Mouse (Mus musculus) spleen, postnatal 14 days (tissue): Measurements from ENCODE around the gene Arid4b.
"Not testable (repeated sequence)": the region's sequence is repeated elsewhere in the genome, so short reads cannot be mapped to it uniquely, and the experiment has no call there.

Experiments
- DNase-seq, 2 experiments: peaks; one replicate each; pipeline ENCODE4 v3.0.0; 2021 to 2022; ENCODE audit warnings: low spot score in 2 of 2

Arid4b gene

DNA sequence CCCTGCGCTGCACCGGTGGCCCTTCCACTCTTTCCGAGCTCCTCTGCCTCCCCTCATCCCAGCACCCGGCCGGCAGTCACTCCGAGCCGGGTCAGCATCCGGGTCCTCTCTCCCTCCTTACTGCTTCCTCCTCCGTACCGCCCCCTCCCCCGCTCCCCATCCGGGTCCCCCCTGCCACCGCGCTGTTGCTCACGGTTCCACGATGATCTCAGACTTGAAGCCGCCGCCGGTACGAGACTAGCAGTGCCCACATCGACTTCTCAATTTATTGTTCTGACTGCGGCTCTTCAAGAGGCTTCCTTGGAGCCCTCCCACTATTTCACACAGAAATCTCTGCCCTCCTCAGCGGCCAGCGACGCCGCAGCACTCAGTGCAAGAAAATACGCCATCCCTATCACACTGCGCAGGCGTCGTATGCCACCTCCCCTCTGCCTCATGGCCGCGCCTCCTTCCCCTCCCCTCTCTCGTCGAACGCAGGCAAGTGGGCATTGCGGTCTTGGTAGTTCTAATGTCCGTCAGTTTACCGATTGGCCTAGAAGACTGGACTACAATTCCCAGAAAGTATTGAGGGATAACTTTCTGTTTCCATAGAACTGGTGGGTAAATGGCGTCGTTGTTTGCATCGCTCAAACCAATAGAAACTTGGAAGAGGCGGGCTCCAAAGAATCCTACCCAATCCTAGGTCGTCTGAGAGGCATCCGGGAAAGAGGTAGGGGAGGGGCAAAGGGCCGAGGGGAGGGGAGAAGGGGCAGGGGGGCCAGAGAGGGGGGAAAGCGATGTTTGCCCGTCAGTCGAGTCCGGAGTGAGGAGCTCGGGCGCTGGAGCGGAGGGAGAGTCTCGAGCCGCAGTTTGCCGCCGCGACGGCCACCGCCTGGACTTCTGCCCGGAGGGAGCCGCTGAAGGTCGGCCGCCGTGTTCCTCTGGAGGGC, at the start of gene Arid4b, which contains the start of gene Ggps1:
Gene Arid4b (plus strand): TSS at position 220 of the 929 bp plus-strand sequence.
Gene Ggps1 (minus strand): TSS at position 476 of the 929 bp plus-strand sequence.
- peak; percentile 85 to 90 for DNase-seq

GRCm38 (mm10) chr13:14014001-14014400, 49.0 kb upstream of the Arid4b start:
- no peak for DNase-seq

DNA sequence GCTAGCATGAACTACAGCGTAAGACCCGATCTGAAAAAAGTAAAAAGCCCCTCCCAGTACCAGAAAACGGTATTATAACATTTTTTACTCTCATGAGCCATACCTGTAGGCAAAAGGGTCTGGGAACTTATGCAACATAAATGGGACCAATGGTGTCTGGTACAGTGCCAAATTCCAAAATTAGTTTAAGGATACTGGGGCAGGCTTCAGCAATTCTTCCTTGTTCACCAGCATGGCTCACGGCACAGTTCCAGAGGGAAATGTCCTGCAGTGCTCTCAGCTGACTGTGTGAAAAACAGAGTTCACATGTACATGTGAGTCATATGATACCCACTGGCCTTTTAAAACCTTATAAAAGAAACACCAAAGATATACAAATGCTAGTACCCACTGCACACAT, 48.5 kb upstream of the Arid4b start:
- no peak for DNase-seq

- DNase-seq: no peak
These were observed 47.4 kb upstream of the Arid4b start for GRCm38 (mm10) chr13:14015609-14016008.

DNA sequence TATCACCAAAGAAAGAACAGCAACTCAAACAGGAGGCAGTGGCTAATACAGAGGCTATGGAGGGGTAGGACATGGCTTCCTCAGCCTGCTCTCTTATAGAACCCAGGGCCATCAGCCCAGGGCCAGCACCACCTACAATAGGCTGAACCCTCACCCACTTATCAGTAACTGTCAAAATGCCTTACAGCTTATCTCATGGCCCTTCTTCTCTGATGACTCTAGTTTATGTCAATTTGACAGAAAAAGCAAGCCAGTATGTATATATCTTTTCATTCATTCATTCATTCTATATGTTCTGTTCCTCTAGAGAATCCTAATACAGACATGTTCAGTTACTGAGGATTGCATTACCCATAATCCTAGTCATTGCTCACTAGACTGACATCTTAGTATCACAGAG, 44.7 kb upstream of the Arid4b start:
- no peak for DNase-seq

GRCm38 (mm10) chr13:14018852-14019251, 44.2 kb upstream of the Arid4b start:
- no peak for DNase-seq

GRCm38 (mm10) chr13:14021417-14021816, 41.6 kb upstream of the Arid4b start:
- DNase-seq: not testable (repeated sequence)

GRCm38 (mm10) chr13:14025554-14025953, 37.5 kb upstream of the Arid4b start:
- DNase-seq: no peak

- DNase-seq: no peak
These were observed 36.7 kb upstream of the Arid4b start for GRCm38 (mm10) chr13:14026154-14026820.

DNA sequence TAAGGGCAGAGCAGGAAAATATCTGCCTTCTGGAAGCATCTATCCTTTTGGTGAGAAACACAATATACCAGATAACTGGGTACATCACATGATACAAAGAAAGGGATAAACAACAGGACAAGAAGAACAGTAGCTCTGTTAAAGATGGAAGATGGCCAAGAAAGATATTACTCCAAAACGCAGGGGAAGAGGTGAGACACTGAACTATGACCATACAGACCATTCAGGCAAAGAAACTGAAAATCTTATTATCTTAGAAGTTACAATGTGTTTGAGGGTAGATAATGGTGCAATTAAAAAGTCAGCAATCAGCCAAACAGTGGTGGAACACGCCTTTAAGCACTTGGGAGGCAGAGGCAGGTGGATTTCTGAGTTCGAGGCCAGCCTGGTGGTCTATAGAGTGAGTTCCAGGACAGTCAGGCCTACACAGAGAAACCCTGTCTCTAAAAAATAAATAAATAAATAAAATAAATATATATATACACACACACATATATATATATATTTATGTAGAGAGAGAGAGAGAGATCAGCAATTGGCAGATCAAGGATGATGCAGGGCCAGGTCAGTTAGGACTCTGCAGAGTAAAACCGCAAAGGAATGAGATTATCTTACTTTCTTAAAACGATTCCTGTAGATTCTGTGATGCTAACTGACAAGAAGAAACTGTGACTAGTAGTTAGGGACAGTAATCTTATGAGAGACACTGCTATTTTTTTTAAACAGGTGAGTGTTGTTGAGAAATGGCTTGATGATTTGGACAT, 29.5 kb upstream of the Arid4b start:
- DNase-seq: no peak

DNA sequence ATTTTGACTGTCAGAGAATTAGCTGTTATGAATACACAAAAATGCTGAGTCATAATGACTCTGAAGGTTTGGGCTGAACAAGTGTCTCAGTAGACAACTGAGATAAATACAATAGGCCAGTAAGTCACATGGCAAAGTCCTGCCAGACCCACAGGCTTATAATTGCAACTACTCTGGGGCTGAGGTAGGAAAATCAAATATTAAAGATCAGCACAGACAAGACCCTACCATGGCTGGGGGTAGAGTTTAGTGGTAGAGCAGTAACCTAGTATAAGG, 29.0 kb upstream of the Arid4b start:
- DNase-seq: no peak

GRCm38 (mm10) chr13:14035352-14035751, 27.7 kb upstream of the Arid4b start:
- not testable (repeated sequence) for DNase-seq

GRCm38 (mm10) chr13:14035875-14036630, 27.0 kb upstream of the Arid4b start:
- DNase-seq: no peak

GRCm38 (mm10) chr13:14038911-14039291, 24.1 kb upstream of the Arid4b start:
- DNase-seq: no peak

DNA sequence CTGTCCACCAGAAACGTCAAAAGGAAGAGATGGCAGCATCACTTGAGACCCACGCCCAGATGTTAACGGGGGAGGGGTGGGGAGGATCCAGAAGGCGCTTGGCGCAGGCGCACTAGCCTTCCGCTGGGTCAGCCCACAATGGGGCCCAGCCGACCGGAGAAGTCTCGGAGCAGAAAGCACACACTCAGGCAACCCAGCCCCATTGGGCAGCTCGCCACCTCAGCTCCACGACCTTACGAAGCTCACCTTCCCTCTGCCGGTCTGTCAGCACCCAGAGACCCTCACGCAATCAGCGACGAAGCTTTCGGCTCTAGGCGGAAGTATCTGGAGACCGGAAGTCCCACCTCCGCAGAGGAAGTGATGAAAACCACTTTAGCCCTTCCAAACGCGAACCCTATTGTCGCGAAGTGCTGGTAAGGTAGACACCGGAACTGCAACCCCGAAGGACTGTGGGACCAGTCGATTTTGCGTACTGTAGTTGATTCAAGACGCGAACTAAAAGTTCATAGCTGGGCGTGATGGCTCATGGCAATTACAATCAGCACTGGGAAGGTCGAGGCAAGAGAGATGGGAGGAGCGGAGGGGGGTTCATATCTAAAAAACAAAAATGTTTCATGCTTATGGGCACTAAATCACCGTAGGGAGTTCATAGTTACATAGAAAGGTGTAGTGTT, 23.6 kb upstream of the Arid4b start, which contains the start of gene Tbce:
Gene Tbce (minus strand): TSS at position 347 of the 674 bp plus-strand sequence.
- peak; percentile 78 to 81 for DNase-seq

DNA sequence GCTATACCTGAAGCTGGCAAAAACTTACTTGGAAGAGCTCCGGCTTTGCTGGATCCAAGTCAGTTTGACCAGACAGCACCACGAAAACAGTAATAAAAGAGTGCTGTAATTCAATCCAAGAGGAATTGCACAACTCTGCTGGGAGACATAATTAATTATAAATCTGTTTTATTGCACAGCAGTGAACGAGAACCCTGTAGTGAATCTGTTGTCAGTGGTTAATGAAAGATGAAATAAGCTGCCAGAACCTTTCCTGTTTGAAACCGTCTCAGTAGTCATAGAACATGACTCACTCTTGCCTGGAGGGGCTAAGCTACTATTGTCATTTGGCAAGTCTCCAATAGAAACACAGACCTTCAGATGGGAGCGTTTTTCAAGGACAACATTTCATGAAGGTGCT, 22.8 kb upstream of the Arid4b start:
- no peak for DNase-seq

DNA sequence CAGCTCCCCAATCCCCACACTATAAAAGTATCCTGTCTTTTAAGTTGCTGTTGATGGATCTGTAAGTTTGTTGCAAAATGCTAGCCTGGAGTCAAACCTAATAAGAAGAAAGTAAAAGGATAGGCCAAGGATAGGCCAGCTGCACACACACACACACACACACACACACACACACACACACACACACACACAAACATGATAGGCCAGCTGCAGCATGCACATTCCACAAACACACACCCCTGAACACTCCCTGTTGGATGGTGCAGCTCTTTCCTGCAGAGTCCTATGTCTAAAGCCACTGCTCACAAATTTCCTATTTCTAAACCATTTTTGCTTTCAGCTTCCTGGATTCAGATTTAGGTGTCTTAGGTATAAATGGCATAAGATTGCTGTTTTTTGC, 19.2 kb upstream of the Arid4b start:
- no peak for DNase-seq

DNA sequence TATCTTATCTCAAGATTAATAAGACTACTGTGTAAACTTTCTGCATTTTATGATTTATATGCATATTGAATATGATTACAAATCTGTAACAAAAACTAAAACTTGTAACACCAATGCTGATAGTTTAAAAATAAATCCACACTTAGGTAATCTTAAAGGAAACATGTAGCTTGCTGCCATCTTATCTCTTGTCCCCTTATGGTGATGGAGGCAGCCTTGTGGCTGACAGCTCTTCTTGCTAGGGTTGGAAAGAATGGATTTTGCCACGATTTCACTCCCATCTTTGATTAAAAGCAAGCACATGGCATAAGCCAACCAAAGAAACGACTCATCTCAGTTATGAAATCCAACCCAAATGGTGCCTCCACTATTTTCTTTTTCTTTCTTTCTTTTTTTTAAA, 18.5 kb upstream of the Arid4b start:
- no peak for DNase-seq

GRCm38 (mm10) chr13:14049878-14050277, 13.2 kb upstream of the Arid4b start:
- DNase-seq: no peak

- DNase-seq: no peak
These were observed 6.2 kb upstream of the Arid4b start for GRCm38 (mm10) chr13:14056801-14057200.

DNA sequence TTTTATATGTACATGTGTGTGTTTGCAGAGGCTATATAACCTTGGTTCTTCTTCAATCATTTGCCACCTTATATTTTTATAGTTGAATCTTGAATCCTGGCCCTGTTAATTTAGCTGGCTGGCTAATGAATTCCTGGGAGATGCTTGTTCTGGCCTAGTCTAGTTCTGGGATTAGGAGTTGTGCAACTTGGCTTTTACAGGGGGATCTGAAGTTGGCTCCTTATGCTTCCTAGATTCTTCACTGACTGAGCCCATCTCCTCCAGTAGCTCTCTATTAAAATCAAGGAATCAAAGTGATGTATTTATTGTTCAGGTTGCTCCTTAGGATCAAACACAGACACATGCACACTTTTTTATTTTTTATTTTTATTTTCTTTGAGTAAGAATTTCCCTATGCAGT, 3.5 kb upstream of the Arid4b start:
- DNase-seq: no peak
